Mouse (Mus musculus) Patski (cell line): ENCODE results near the gene Myadml2. TPM values are rescaled to one million over a fixed set of nuclear protein-coding genes. Genes with fewer than 3 reads are reported as not detected.
A peak's percentile ranks its signal among the peaks of the same experiment; 100 is the strongest.

Experiments
- ATAC-seq: fragments of 100-300 bp; one replicate; pipeline ENCODE4 v1.8.0; 2021
- CTCF ChIA-PET: fragments of 350-600 bp; sonication (Branson Sonifier 250); formaldehyde crosslinking; loops from one replicate; lab custom pipeline; 2022; ENCODE audit warnings: inconsistent platforms; lab: Charles Lee
- POLR2A ChIA-PET: fragments of 350-600 bp; sonication (Branson Sonifier 250); formaldehyde crosslinking; loops from one replicate; lab custom pipeline; 2022; ENCODE audit warnings: antibody characterized with exemption, inconsistent platforms; lab: Charles Lee
- DNase-seq: peaks from one replicate; pipeline ENCODE4 v3.0.0-alpha.2; 2011; ENCODE audit warnings: low read depth, low spot score
- H3K27me3 ChIP-seq: fragments of 371-371 bp; one replicate; pipeline ENCODE4 v1.5.1; 2021
- CTCF ChIP-seq: fragments of 100-300 bp; IDR thresholded peaks from one replicate; pipeline ENCODE4 v1.5.1; 2021
- in situ Hi-C: fragments of 300-500 bp; cut with MboI; formaldehyde crosslinking; loops from 3 replicates; pipeline ENCODE4 v1.11.1; 2018; ENCODE audit warnings: low pct_unique_long_range_greater_than_20kb, mixed read lengths
- polyA plus RNA-seq: library from polyadenylated mRNA; unstranded; gene quantifications from one replicate; pipeline ENCODE4 v1.2.3, GENCODE M21; 2021

Gene Myadml2
- polyA plus RNA-seq, 1 experiment from 2014 or later: not detected

GRCm38 (mm10) chr11:120643601-120643987 is 4.4 kb downstream of the Myadml2 start, which contains the start of gene Pycr1:
Gene Pycr1, minus strand, starts transcription at chr11:120643769.
- POLR2A ChIA-PET: interaction anchor here (1.5 to 2.0 kb wide), 2 partner anchors 11 to 17 kb away, joined by 3 to 8 read pairs; partner anchors contain the start of gene Mafg
- DNase-seq (no peak), ATAC-seq (peak; percentile 89)
- H3K27me3 ChIP-seq: no peaks in the 10 kb centered on the region
- in situ Hi-C loops: no loop called here
- CTCF ChIA-PET: interaction anchor here (1.1 to 2.2 kb wide), 6 partner anchors 11 to 133 kb away, joined by 3 to 10 read pairs (median 4); no protein-coding TSS in a partner anchor
- TF ChIP-seq CTCF: no peak

- no peaks in the 10 kb centered on the region for H3K27me3 ChIP-seq
- TF ChIP-seq CTCF: no peak
- CTCF ChIA-PET: interaction anchor here (1.1 to 2.2 kb wide), 5 partner anchors 11 to 133 kb away, joined by 3 to 10 read pairs (median 6); no protein-coding TSS in a partner anchor
- POLR2A ChIA-PET: interaction anchor here (1.3 to 2.0 kb wide), 3 partner anchors 10 to 17 kb away, joined by 3 to 8 read pairs (median 3); partner anchors contain the start of gene Mafg
- ATAC-seq: peak; percentile 23
- DNase-seq: no peak
- in situ Hi-C loops: no loop called here
Measured at GRCm38 (mm10) chr11:120642939-120643600, 4.9 kb downstream of the Myadml2 start.

- in situ Hi-C loops: no loop called here
- ATAC-seq (no peak), DNase-seq (no peak)
- TF ChIP-seq CTCF: no peak
- ChIA-PET POLR2A (interaction anchor here (0.6 to 1.3 kb wide), 2 partner anchors 11 to 156 kb away, joined by 3 read pairs; no protein-coding TSS in a partner anchor), CTCF (interaction anchor here (1.0 to 1.1 kb wide), 2 partner anchors 17 to 57 kb away, joined by 3 to 5 read pairs; no protein-coding TSS in a partner anchor)
- H3K27me3 ChIP-seq: no peaks in the 10 kb centered on the region
Measured at GRCm38 (mm10) chr11:120641869-120642268, 6.1 kb downstream of the Myadml2 start.

GRCm38 (mm10) chr11:120641255-120641654 is 6.7 kb downstream of the Myadml2 start:
- POLR2A ChIA-PET: no interaction called here
- no peak for TF ChIP-seq CTCF
- CTCF ChIA-PET: interaction anchor here (1.0 kb wide), 1 partner anchor 17 kb away, joined by 5 read pairs; no protein-coding TSS in a partner anchor
- in situ Hi-C loops: no loop called here
- DNase-seq: no peak
- ATAC-seq: no peak
- no peaks in the 10 kb centered on the region for H3K27me3 ChIP-seq

GRCm38 (mm10) chr11:120634810-120635209 is 13.1 kb downstream of the Myadml2 start:
- no peak for DNase-seq
- in situ Hi-C loops: no loop called here
- TF ChIP-seq CTCF: no peak
- no peaks in the 10 kb centered on the region for H3K27me3 ChIP-seq
- no peak for ATAC-seq
- ChIA-PET CTCF (no interaction called here), POLR2A (no interaction called here)

GRCm38 (mm10) chr11:120633520-120634343 is 14.2 kb downstream of the Myadml2 start, which contains the start of gene Mafg:
Gene Mafg, minus strand, starts transcription at chr11:120633600.
- CTCF ChIA-PET: interaction anchor here (0.7 to 1.2 kb wide), 2 partner anchors 10 to 143 kb away, joined by 3 read pairs; no protein-coding TSS in a partner anchor
- TF ChIP-seq CTCF: no peak
- no peak for DNase-seq

GRCm38 (mm10) chr11:120632559-120633519 is 15.1 kb downstream of the Myadml2 start:
- no peaks in the 10 kb centered on the region for H3K27me3 ChIP-seq
- TF ChIP-seq CTCF: no peak
- ChIA-PET POLR2A (interaction anchor here (0.7 to 1.6 kb wide), 4 partner anchors 8 to 165 kb away, joined by 3 to 8 read pairs (median 3); partner anchors contain the start of genes Arl16 and Pycr1), CTCF (interaction anchor here (1.2 kb wide), 1 partner anchor 9 kb away, joined by 3 read pairs; no protein-coding TSS in a partner anchor)
- in situ Hi-C loops: no loop called here
- ATAC-seq: peak; percentile 24
- no peak for DNase-seq

More at GRCm38 (mm10) chr11:120633520-120634343, 14.2 kb downstream of the Myadml2 start, which contains the start of gene Mafg:
- in situ Hi-C loops: no loop called here
- no peaks in the 10 kb centered on the region for H3K27me3 ChIP-seq
- POLR2A ChIA-PET: interaction anchor here (0.9 to 1.6 kb wide), 3 partner anchors 9 to 18 kb away, joined by 3 to 8 read pairs (median 3); partner anchors contain the start of gene Pycr1
- ATAC-seq: peak; percentile 42

- H3K27me3 ChIP-seq: no peaks in the 10 kb centered on the region
- no peak for DNase-seq
- no peak for ATAC-seq
- ChIA-PET POLR2A (interaction anchor here (0.6 to 1.6 kb wide), 7 partner anchors 10 to 164 kb away, joined by 3 to 8 read pairs (median 3); partner anchors contain the start of genes Arl16 and Pycr1), CTCF (interaction anchor here (1.4 to 2.6 kb wide), 2 partner anchors 65 to 144 kb away, joined by 3 to 6 read pairs; no protein-coding TSS in a partner anchor)
- in situ Hi-C loops: no loop called here
- no peak for TF ChIP-seq CTCF
Measured at GRCm38 (mm10) chr11:120631726-120632448, 16.1 kb downstream of the Myadml2 start.
